Mouse (Mus musculus): ENCODE results near the gene Sptbn4. TPM values are rescaled to one million over a fixed set of nuclear protein-coding genes. Genes with fewer than 3 reads are reported as not detected.
A peak's percentile ranks its signal among the peaks of the same experiment; 100 is the strongest.

Gene Sptbn4
- polyA plus RNA-seq, 1 experiment from 2014 or later, result 0.37 TPM

DNA sequence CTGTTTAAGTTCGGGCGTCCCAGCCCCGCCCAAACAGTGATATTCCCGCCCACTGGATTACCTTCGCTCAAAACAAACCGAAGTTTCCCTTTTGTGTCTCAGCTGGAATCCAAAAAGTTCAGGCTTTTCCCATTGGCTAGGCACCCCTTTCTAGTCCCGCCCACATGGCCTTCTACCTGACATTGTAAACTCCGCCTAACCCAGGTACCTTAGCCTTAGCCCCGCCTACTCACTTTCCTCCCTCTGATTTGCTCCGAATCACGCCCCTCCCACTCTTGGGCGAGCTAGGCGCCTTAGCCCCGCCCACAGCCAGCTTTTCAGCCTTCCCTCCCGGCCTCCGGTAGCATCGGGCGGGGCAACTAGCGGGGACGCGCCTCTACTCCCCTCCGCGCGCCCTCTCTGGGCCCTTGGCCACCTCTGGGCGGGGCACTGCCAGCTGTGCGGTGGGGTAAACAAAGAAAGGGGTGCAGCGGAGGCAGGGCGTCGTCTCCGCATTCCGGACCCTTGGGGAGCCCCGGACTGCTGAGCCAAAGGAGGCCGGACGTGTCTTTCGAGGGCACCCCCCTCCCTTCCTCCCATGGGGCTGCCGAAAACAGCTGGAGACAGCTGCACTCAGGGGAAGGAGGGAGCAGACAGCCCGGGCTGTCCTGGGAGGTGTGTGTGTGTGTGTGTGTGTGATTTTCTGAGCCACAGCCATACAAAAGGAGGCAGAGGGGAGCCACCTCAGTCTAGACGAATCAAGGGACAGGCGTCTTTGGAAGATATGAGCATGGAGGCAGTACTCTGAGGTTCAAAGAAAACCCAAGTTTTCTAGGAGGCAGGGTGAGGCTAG lies 116.6 kb downstream of the Sptbn4 start:
- 0 out of 2 replicates have a peak, but pooled peaks cover 7% of the 10 kb centered on the region for H3K36me3 ChIP-seq (replicated peaks)

DNA sequence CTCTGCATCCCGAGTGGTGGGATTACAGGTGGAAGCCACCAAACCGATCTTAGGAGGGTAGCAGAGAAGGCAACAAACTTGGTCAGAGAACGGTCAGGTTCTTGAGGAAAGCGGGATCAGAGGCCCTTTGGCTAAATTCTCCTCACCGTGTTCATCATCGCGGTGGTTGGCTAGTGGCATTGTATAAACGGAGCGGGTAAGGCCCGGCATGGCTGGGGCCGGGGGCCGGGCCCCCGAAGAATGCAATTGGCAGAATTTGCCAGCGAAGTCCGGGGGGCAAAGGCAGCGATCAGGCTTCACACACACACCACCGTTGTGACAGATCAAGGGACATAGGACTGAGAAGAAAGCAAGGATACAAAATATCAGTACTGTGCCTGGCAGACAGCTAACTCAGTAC lies 117.5 kb downstream of the Sptbn4 start:
- 27% methylated on average over 17 of the region's 17 CpGs for WGBS
- Histone ChIP-seq H3K27me3 (ENCODE audit: poor library complexity, severe bottlenecking) (peaks cover 100% of the 10 kb centered on the region), H3K27ac (no peak overlapping the region), H3K4me1 (peaks cover 80% of the 10 kb centered on the region), H3K9me3 (no peaks in the 10 kb centered on the region), H3K36me3 (replicated peaks) (0 out of 2 replicates have a peak, but pooled peaks cover 7% of the 10 kb centered on the region), H3K4me3 (peak overlapping the region; percentile 54)
- DNase-seq (ENCODE audit: extremely low spot score, low spot score), result no peak

More for the DNA sequence above, 116.6 kb downstream of the Sptbn4 start:
- peaks cover 100% of the 10 kb centered on the region for H3K27me3 ChIP-seq (ENCODE audit: poor library complexity, severe bottlenecking)
- H3K9me3 ChIP-seq, result no peaks in the 10 kb centered on the region
- no peak overlapping the region; the same call in 1 of the 2 replicates for H3K27ac ChIP-seq
- peak; percentile 79 for DNase-seq (ENCODE audit: extremely low spot score, low spot score)
- WGBS, result under 1% methylated on average over 39 of the region's 39 CpGs
- H3K4me3 ChIP-seq, result peak overlapping the region; percentile 54
- H3K4me1 ChIP-seq, result peaks cover 71% of the 10 kb centered on the region

DNA sequence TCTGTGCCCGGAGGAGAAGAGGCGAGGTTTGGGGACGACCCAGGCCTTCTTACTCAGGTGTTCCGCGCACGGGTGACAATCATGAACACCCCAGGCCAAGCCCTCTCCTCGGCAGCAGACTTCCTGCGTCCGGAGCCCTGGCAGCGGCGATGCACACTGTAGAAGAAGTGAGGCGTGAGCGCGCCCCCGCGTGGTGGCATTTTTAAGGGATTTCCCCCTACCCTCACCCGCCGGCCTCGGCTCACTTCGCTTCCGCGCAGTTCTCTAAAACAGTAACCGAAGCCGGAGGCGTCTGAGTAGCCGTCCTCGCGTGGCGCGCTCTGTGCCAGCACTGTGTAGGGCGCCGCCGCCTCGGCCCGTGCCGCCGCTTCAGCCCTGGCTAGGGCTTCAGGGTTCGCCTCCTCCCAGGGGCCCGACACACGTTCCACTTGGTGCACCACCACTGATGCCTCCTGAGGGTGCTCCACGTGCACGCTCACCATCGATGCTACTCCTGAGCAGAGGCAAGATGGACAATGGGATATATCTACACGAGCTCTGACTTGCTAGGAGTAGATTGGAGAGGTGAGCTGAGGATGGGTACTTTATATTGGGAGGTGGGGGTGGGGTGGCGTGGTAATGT lies 118.0 kb downstream of the Sptbn4 start:
- H3K27me3 ChIP-seq (ENCODE audit: poor library complexity, severe bottlenecking), result peaks cover 100% of the 10 kb centered on the region
- DNase-seq (ENCODE audit: extremely low spot score, low spot score), result peak; percentile 80
- peaks cover 77% of the 10 kb centered on the region for H3K4me1 ChIP-seq
- H3K27ac ChIP-seq, result no peak overlapping the region
- 5% methylated on average over 45 of the region's 45 CpGs for WGBS
- H3K36me3 ChIP-seq (replicated peaks), result 0 out of 2 replicates have a peak, but pooled peaks cover 7% of the 10 kb centered on the region
- peak overlapping the region; percentile 54 for H3K4me3 ChIP-seq
- H3K9me3 ChIP-seq, result no peaks in the 10 kb centered on the region

DNA sequence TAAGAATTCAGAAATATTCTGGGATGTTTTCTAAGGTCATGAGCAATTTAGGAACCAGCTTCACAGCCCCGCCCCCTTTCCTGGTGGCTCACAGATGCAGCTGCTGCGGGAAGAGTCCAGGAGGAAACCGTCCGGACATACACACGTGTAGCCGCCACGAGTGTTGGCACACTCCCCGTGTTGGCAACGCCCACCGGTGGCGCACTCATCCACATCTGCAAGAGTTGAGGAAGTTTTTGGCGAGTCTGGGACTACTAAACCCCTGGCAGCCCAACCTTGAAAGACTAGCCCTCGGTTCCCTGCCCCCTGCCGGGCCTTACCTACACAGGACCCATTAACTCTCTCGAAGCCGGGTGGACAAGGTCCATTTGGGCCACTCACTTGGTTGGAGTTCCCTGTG lies 118.8 kb downstream of the Sptbn4 start:
- Histone ChIP-seq H3K4me3 (no peak overlapping the region), H3K9me3 (no peaks in the 10 kb centered on the region), H3K4me1 (peaks cover 69% of the 10 kb centered on the region), H3K27me3 (ENCODE audit: poor library complexity, severe bottlenecking) (peaks cover 100% of the 10 kb centered on the region), H3K27ac (no peak overlapping the region), H3K36me3 (replicated peaks) (0 out of 2 replicates have a peak, but pooled peaks cover 7% of the 10 kb centered on the region)
- no peak for DNase-seq (ENCODE audit: extremely low spot score, low spot score)
- 40% methylated on average over 16 of the region's 16 CpGs for WGBS

DNA sequence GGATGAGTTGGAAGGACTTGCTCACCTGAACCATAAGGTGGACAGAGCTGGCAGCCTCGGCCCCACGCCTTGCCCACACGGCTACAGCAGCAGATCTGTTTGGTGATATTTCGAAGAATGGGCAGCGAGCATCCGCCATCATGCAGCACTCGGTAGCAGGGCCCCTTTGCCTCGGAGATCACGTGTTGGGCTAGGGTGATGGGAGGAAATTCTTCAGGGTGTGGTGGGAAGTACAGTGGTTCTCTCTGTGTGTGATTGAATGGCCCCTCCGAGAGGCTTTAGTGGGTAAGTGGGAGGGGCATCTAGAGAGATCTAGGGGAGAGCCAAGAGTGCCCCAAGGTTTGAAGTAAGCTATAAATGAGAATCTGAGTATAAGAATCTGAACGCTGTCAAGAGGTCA lies 119.3 kb downstream of the Sptbn4 start:
- H3K36me3 ChIP-seq (replicated peaks), result 0 out of 2 replicates have a peak, but pooled peaks cover 7% of the 10 kb centered on the region
- WGBS, result 88% methylated on average over 11 of the region's 11 CpGs
- DNase-seq (ENCODE audit: extremely low spot score, low spot score), result no peak
- no peaks in the 10 kb centered on the region for H3K9me3 ChIP-seq
- no peak overlapping the region for H3K4me3 ChIP-seq
- H3K27me3 ChIP-seq (ENCODE audit: poor library complexity, severe bottlenecking), result peaks cover 100% of the 10 kb centered on the region
- no peak overlapping the region for H3K27ac ChIP-seq
- peaks cover 64% of the 10 kb centered on the region for H3K4me1 ChIP-seq

DNA sequence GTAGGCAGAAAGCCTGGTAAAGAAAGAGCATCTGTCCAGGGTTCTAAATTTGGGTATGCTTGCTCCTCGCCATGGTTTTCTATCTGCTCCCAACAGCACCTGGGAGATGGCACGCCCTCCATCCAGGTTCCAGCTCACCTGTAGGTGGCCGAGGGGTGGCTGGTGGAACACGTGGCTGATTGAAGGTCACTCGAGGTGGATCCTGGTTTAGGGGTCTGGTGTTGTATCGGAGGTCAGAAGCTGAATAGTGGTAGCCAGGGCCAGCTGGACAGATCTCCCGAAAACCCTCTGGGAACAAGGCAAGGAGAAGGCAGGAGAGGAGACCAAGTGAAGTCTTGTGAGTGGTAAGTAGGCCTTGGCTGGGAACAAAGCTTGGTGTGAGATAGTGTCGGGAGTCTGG lies 120.0 kb downstream of the Sptbn4 start:
- peaks cover 60% of the 10 kb centered on the region for H3K4me1 ChIP-seq
- H3K27me3 ChIP-seq (ENCODE audit: poor library complexity, severe bottlenecking), result peaks cover 100% of the 10 kb centered on the region
- H3K9me3 ChIP-seq, result no peaks in the 10 kb centered on the region
- 0 out of 2 replicates have a peak, but pooled peaks cover 9% of the 10 kb centered on the region for H3K36me3 ChIP-seq (replicated peaks)
- 92% methylated on average over 8 of the region's 8 CpGs for WGBS
- no peak for DNase-seq (ENCODE audit: extremely low spot score, low spot score)
- H3K4me3 ChIP-seq, result no peak overlapping the region
- no peak overlapping the region for H3K27ac ChIP-seq

DNA sequence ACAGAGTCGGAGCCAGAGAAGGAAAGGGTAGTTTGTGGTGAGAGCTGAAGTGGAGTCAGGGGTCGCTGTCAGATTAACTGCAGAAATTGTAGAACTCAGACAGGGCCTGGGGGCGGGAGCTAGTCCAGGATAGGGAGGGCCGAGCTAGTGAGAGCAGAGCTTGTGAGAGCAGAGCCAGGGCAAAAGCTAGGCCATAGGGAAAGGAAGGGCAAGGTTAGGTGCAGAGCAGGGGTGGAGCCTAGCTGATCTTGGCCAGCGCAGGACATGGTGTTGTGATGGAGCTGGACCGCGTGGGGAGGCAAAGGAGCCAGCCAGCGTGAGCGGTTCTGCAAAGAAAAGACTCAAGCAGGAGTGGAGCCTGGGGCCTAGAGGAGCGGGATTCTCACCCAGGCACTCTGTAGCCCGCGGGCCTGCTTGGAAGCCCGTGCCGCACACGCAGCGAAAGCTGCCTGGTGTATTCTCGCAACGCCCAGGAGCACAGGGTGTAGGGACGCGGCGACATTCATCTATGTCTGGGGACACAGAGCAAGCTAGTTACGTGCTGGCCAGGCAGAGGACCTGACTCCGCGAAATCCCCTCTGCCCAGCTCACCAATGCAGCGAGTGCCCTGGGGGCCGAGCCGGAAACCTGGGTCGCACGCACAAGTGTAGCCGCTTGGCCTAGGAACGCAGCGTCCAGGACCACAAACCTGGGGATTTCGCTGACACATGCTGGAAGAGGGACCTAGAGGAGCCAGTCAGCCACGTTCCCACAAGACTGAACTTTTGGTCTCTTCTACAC lies 121.2 kb downstream of the Sptbn4 start:
- Histone ChIP-seq H3K9me3 (no peaks in the 10 kb centered on the region), H3K4me3 (peak overlapping the region; percentile 41), H3K36me3 (replicated peaks) (0 out of 2 replicates have a peak, but pooled peaks cover 9% of the 10 kb centered on the region), H3K4me1 (peaks cover 58% of the 10 kb centered on the region), H3K27me3 (ENCODE audit: poor library complexity, severe bottlenecking) (peaks cover 100% of the 10 kb centered on the region), H3K27ac (no peak overlapping the region)
- 22% methylated on average over 34 of the region's 34 CpGs for WGBS
- DNase-seq (ENCODE audit: extremely low spot score, low spot score), result no peak

DNA sequence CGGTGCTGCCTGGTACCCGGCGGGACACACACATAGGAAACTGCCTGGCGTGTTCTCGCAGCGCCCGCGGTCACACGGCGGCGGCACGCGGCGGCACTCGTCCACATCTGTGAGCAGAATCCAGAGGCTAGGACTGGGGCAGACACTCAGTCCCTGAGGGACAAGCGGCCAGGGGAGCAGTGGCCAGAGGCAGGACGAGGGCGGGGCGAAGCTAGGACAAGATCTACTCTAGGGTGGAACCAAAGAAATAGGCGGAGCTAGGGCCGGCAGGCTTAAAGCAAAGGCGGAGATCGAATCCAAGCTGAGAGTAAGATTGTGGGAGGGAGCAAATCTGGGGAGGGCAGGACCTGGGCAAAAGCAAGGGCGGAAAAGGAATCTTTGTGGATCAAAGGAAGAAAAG lies 121.8 kb downstream of the Sptbn4 start:
- H3K27ac ChIP-seq, result no peak overlapping the region
- 2% methylated on average over 24 of the region's 24 CpGs for WGBS

DNA sequence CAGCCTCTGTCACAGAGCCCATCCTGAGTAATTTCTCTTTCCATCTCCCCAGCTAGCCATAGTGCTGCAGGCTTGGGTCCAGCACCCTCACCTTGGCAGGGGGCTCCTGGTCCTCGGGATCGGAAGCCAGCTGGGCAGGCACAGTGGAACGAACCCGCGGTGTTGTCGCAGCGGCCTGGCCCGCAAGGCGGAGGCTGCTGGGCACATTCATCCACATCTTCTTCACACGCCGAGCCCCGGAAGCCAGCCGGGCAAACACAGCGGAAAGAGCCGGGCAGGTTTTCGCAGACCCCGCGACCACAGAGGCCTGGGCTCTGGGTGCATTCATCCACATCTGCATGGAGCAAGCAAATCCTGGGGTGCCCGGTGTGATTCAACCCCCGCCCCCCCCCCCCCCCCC lies 122.6 kb downstream of the Sptbn4 start:
- 54% methylated on average over 18 of the region's 20 CpGs for WGBS
- Histone ChIP-seq H3K4me1 (peaks cover 44% of the 10 kb centered on the region), H3K4me3 (0 out of 2 replicates have a peak overlapping the region, but pooled peaks have one; percentile 41)

More for the DNA sequence above, 121.8 kb downstream of the Sptbn4 start:
- DNase-seq (ENCODE audit: extremely low spot score, low spot score), result peak; percentile 60
- no peaks in the 10 kb centered on the region for H3K9me3 ChIP-seq
- H3K36me3 ChIP-seq (replicated peaks), result 0 out of 2 replicates have a peak, but pooled peaks cover 9% of the 10 kb centered on the region
- H3K4me3 ChIP-seq, result peak overlapping the region; percentile 41
- H3K4me1 ChIP-seq, result peaks cover 52% of the 10 kb centered on the region
- peaks cover 100% of the 10 kb centered on the region for H3K27me3 ChIP-seq (ENCODE audit: poor library complexity, severe bottlenecking)

DNA sequence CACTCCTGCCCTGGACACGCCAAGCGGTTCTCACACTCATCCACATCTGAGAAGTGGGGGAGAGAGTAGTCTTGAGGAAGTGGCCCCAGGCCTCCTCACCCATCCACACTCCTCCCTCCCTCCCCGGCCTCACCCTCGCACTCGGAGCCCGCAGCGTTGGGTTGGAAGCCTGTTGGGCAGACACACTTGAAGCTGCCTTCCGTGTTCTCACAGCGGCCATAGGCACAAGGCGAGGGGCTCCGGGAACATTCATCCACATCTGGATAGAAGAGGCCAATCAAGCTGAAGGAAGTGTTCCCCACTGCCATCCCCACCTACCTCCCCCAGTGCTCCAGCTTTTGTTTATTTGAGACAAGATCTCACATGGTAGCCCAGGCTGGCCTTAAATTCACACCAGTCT lies 123.3 kb downstream of the Sptbn4 start:
- H3K27me3 ChIP-seq (ENCODE audit: poor library complexity, severe bottlenecking), result peaks cover 86% of the 10 kb centered on the region
- 96% methylated on average over 11 of the region's 11 CpGs for WGBS
- 0 out of 2 replicates have a peak, but pooled peaks cover 9% of the 10 kb centered on the region for H3K36me3 ChIP-seq (replicated peaks)
- DNase-seq (ENCODE audit: extremely low spot score, low spot score), result no peak
- H3K9me3 ChIP-seq, result no peaks in the 10 kb centered on the region
- no peak overlapping the region for H3K4me3 ChIP-seq
- no peak overlapping the region for H3K27ac ChIP-seq
- H3K4me1 ChIP-seq, result peaks cover 36% of the 10 kb centered on the region

More for the DNA sequence above, 122.6 kb downstream of the Sptbn4 start:
- H3K36me3 ChIP-seq (replicated peaks), result 0 out of 2 replicates have a peak, but pooled peaks cover 9% of the 10 kb centered on the region
- no peak overlapping the region for H3K27ac ChIP-seq
- H3K27me3 ChIP-seq (ENCODE audit: poor library complexity, severe bottlenecking), result peaks cover 94% of the 10 kb centered on the region
- DNase-seq (ENCODE audit: extremely low spot score, low spot score), result no peak
- no peaks in the 10 kb centered on the region for H3K9me3 ChIP-seq

DNA sequence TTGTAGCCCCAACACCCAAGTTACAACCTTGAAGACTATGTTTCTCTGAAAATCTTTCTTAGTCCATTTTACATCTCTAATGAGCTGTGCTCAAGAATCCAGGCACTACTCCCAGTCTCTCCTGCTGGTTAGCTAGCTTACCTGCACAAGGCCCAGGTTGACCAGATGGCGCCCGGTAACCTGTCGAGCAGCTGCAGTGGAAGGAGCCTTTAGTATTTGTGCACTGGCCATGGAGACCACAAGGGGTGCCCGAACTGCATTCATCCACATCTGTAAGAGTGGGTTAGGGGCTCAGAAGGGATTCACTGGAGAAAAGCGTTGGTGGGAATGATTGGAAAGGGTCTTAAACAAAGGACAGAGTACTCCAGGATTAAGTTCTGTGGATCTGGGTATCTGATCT lies 124.5 kb downstream of the Sptbn4 start:
- no peak overlapping the region for H3K4me3 ChIP-seq
- no peak for DNase-seq (ENCODE audit: extremely low spot score, low spot score)
- H3K9me3 ChIP-seq, result no peaks in the 10 kb centered on the region
- WGBS, result 92% methylated on average over 5 of the region's 5 CpGs
- H3K4me1 ChIP-seq, result peaks cover 31% of the 10 kb centered on the region
- peaks cover 75% of the 10 kb centered on the region for H3K27me3 ChIP-seq (ENCODE audit: poor library complexity, severe bottlenecking)
- no peak overlapping the region for H3K27ac ChIP-seq
- 0 out of 2 replicates have a peak, but pooled peaks cover 9% of the 10 kb centered on the region for H3K36me3 ChIP-seq (replicated peaks)

DNA sequence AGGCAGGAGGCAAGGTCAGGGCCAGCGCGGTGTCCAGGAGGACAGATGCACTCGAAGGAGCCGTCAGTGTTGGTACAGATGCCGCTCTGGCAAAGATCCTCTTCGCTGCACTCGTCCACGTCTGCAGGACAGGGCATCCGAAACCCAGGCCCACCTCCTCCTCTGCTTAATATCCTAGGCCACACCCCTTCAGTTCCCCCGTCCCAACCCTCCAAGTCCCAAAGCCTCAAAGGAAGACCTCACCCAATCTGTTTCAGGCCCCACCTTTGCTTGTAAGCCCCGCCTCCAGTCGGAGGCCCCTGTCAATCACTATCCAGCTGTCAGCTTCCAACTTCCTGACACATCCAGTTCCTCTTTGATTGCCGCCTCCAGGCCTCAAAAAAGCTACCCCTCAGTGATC lies 125.2 kb downstream of the Sptbn4 start:
- H3K4me1 ChIP-seq, result peaks cover 38% of the 10 kb centered on the region
- WGBS, result 25% methylated on average over 13 of the region's 13 CpGs
- H3K27me3 ChIP-seq (ENCODE audit: poor library complexity, severe bottlenecking), result peaks cover 68% of the 10 kb centered on the region
- no peak overlapping the region for H3K27ac ChIP-seq
- peaks cover 6% of the 10 kb centered on the region; the same call in 1 of the 2 replicates for H3K36me3 ChIP-seq (replicated peaks)
- H3K9me3 ChIP-seq, result no peaks in the 10 kb centered on the region
- no peak overlapping the region for H3K4me3 ChIP-seq
- DNase-seq (ENCODE audit: extremely low spot score, low spot score), result no peak

All from forebrain, embryonic 10.5 days (tissue).